Mouse (Mus musculus) heart, postnatal 25 days (tissue): ENCODE results near the gene Carhsp1. TPM values are rescaled to one million over a fixed set of nuclear protein-coding genes. Genes with fewer than 3 reads are reported as not detected.

ENCODE experiments used
- DNase-seq: peaks from one replicate; pipeline ENCODE4 v3.0.0; 2022; ENCODE audit warnings: low spot score
- intact Hi-C: fragments of 180-260 bp; cut with DNase I; formaldehyde crosslinking; loops from one replicate; pipeline ENCODE4 v1.15.1; 2025
- total RNA-seq, 2 experiments: library from RNA; stranded (reverse); gene quantifications; 2 replicates each; pipeline ENCODE4 v1.2.3; 2021

Carhsp1 gene
- total RNA-seq, 2 experiments from 2014 or later, result 17.6 to 20.9 TPM

DNA sequence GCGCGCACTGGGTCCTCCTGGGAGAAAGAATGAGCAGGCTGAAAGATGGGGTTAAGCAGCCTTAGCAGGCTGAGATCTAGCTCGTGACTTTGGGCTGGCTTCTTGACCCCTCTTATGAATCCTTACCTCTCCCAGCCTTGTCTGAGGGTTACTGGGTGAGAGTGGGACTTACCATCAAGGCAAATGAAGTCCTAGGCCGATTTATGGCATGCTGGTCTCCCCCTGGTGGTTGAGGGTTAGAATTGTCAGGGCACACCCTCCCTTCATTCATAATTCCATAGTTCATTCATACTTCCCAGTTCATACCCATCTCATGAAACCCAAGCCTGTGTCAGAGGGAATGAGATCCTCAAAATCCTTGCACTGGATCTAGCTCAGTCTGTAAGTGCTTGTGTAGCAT lies 4.8 kb upstream of the Carhsp1 start:
- no peak for DNase-seq
- intact Hi-C loops, result loop anchor here (1.0 to 2.0 kb wide), 2 partner anchors 181 to 264 kb away; no protein-coding TSS in a partner anchor

DNA sequence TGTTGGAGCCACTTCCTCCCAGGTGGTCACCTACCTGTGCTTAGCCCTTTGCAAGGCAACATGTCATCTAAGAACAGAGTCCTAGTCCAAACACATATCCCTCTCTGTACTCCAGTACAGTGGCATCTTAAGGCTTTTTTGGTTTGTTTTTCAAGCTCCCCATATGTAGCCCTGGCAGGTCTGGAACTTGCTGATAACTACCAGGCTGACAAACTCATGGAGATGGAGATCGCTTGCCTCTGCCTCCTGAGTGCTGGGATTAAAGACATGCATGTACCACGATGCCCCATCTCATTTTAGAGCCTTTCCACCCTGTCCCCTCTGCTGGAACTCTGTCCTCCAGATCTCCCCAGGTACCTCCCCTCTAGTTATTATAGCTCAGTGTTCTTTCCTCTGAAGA lies 4.3 kb upstream of the Carhsp1 start:
- no peak for DNase-seq
- intact Hi-C loops, result loop anchor here (1.0 to 2.0 kb wide), 2 partner anchors 181 to 263 kb away; no protein-coding TSS in a partner anchor

GRCm38 (mm10) chr16:8675559-8675958 lies 3.6 kb upstream of the Carhsp1 start:
- DNase-seq, result no peak
- intact Hi-C loops, result no loop called here

DNA sequence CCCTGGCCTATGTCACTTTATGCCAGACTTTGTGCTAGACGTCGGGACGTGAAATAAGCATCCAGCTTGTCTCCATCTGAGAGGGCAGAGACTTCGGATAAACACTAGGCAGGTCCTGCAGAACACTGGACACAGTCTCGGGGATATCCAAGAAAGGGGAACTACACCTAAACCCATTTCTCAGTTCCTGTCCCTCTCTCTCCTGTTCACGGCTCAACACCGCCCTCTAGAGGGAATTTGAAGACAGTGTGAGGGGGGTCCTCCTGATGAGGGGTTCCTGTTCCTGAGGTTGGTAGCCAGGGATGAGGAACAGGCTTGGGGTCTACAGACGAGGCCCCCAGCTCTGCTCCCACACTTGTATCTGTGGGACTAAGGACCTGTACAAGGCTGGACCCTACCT lies 2.2 kb upstream of the Carhsp1 start:
- DNase-seq, result no peak
- intact Hi-C loops, result loop anchor here (1.0 kb wide), 1 partner anchor 31 kb away; no protein-coding TSS in a partner anchor

DNA sequence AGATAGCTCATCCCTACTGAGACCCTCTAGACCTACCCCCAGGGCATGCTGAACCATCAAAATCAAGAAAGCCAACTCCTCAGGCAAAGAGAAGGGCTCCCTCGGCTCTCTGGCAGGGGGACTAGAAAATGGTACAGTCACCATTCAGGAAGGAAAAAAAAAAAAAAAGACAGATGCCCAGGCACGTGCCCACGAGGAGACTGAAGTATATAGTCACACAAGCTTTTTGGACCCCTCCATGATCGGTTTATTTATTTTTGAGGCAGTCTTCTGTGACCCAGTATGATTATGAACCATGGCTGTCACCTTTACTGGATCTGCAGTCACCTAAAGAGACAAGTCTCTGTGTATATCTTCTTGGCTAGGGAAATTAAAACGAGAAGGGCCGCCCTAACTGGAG lies 1.4 kb upstream of the Carhsp1 start:
- intact Hi-C loops, result no loop called here

DNA sequence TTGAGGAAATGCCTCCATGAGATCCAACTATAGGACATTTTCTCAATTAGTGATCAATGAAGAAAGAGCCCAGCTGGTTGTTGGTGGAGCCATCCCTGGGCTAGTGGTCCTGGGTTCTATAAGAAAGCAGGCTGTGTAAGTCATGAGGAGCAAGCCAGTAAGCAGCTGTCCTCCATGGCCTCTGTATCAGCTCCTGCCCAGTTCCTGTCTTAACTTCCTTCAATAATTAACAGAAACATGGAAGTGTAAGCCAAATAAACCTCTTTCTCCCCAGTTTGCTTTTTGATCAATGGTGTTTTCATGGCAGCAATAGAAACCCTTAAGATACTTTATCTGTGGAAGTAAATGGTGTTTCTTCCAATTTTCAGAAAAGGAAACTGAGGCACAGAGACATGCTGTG lies 856 bp upstream of the Carhsp1 start:
- intact Hi-C loops, result no loop called here
- no peak for DNase-seq

More for the DNA sequence above, 1.4 kb upstream of the Carhsp1 start:
- no peak for DNase-seq

DNA sequence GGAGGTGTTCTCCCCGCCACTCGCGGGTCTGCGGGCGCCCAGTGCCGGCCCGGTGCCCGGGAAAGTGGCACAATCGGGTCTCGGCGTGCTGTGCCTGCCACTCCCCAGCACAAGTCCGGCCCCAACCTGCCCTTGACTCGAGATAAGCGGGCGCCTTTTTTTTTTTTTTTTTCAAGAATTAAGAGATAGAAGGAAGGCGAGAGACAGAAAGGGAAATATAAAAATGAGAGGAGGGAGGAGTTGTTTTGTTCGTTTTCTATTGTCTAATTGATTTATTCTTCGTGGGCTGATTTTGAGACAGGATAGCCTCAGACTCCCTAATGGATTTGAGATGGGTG lies 364 bp upstream of the Carhsp1 start:
- no peak for DNase-seq
- intact Hi-C loops, result no loop called here

DNA sequence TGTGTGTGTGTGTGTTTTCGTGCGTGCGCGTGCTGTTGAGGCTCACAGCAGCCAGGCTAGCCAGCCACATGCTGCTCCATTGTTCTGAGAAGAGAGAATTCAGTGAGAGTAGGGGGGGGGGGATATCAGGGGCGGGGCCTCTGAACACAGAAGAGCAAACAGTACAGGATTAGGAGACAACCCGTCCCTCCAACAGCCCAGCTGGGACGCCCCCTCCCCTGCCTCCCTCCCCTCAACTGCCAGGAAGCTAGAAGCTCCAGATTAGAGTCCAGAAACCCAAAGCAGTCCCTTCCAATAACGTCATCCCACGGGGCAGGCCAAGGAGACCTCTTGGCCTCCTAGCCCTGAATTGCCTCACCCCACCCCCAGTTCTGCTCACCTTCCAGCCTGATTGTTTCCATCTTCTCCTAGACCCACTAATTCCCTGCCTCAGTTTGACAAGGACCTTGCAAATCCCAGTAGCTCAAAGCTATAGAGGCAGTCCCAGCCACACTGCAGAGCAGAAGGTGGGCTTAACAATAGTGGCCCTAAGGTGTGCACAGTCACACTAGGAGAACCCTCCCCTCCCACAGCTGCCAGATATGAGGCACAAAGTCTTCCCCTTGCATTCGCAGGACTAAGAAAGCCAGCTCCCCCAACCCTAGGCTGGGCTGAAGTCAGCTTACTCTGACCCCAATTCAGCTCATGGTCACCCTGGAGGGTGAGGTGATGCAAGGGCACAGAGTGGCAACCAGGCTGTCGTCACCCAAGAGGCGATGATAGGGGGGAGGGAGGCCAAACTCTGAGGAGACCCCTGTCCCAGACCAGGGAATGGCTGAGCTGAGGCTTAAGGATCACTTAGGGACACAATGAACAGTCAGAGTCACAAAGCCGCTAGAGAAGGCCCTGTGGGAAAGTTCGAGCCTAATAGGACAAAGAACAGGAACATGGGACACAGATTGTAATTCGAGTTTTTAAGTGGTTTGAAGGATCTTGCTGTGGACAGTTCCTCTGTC lies 1.6 kb downstream of the Carhsp1 start:
- DNase-seq, result no peak
- intact Hi-C loops, result no loop called here

DNA sequence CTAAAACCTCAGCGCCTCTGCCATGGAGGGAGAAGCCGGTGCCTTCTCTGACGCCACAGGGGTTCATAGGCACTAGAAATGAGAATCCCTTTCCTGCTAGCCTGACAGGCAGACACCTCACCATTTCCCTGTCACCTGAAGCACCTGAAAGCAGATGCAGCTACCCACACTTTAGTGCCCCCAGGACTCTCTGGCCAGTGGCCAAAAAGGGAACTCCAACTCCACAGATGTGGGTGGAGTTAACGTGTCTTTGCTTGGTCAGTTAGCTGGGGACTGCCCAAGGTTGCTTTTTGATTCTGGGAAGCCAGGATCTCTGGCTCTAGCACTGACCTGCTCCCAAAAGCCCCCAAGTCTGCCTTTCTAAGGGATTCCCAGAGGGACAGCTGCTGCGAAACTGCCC lies 2.5 kb downstream of the Carhsp1 start:
- intact Hi-C loops, result no loop called here
- no peak for DNase-seq

- intact Hi-C loops, result no loop called here
- no peak for DNase-seq
Measured at GRCm38 (mm10) chr16:8668386-8668785, 3.6 kb downstream of the Carhsp1 start.

GRCm38 (mm10) chr16:8667814-8668213 lies 4.1 kb downstream of the Carhsp1 start:
- DNase-seq, result peak; percentile 34
- intact Hi-C loops, result no loop called here

- intact Hi-C loops, result no loop called here
- peak; percentile 28 for DNase-seq
Measured at GRCm38 (mm10) chr16:8667261-8667660, 4.7 kb downstream of the Carhsp1 start.

DNA sequence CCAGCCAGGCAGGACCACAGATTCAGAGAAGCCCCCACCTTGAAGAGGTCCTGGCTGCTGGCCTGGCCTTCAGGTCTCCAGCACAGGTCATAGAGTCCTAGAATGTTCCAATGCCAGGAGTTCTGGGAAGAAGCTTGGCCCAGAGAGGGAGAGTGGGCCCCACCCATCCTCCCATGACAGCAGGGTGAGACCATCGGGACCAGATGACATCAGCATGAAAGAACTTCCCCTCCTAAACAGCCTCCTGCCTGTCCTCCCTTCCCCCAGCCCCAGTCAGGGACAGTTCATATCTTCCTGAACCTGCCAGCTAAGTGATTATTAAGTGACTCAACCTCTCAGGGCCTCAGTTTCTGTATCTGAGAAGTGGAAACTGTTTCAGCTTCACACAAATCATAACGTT lies 5.5 kb downstream of the Carhsp1 start:
- intact Hi-C loops, result no loop called here
- peak; percentile 74 for DNase-seq

DNA sequence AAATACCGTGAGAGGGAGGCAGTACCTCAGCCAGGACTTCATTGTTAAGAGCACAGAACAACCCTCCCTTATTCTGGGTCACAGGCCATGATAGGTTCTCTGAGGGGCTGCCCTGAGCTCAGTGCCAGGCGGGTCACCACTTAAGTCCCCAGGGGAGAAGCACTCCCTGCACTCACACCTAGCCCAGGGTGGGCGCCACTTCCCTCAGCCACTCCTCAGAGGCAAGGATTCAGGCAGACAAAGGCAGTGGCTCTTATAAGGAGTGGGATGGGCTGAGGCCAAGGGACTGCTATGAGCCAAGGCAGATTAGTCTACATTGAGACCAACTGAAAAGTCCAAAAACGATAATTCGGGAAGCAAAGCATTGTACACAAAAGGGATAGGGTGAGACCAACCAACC lies 6.6 kb downstream of the Carhsp1 start:
- intact Hi-C loops, result no loop called here
- no peak for DNase-seq

DNA sequence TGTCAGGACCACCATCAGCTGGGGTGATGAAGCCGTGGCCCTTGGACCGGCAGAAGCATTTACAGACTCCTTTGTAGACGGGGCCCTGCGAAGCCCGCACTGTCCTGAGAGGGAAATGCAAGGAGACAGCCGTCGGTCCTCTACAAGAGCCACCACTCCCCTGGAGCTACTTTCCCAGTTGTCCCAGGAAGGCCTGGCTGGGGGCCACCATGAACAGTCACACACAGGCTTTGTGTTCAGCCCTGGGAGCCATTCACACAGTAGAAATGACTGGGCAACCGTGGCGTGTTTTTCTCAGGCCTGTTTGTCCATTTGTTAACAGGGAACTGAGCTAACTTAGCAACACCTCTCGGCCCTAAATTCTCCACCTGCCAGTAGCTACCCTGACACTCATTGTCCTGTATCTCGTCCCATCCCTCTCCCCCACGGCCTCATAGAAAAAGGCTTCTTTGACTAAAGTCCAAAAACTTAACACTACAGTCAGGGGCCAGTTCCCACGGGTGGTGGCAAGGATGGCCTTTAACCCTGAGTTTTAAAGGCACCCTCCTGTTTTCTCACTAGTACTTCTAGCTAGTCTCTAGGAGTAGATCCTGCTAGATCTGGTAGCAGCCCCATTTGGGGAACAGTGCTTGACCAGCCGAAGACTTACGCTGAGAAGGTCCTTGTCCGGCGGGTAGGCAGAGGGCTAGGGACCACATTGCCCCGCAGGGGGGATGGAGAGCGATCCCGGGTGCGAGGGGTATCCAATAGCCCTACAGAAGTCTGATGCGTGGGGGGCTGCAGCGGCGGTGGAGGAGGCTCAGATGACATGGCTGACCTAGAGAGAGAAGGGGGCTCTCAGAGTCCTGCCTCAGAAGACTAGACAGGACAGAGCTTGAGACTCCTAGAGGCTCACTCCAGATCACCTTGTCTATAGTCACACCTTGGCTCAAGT lies 8.1 kb downstream of the Carhsp1 start:
- no peak for DNase-seq
- intact Hi-C loops, result no loop called here

- intact Hi-C loops, result no loop called here
- no peak for DNase-seq
Measured at GRCm38 (mm10) chr16:8663022-8663421, 8.9 kb downstream of the Carhsp1 start.

GRCm38 (mm10) chr16:8658764-8659163 lies 13.2 kb downstream of the Carhsp1 start:
- intact Hi-C loops, result no loop called here
- no peak for DNase-seq

DNA sequence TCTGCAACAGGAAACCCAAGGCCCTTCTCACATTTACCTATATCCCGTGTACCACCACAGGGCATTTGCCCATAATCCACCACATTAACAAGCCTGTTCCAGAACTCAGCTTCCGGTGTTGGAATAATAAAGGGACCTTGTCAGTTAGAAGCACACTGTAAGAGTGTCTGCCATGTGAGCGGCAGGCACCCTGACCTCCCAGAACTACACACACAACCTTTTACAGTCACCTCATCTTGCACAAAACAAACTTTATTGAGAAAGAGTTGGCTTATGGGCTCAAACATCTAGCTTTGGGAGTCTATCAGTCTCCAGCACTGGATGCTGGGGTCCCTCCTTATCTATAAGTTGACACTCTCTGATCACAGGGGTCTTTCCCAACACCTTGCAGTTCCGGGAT lies 13.6 kb downstream of the Carhsp1 start:
- intact Hi-C loops, result no loop called here
- DNase-seq, result no peak

DNA sequence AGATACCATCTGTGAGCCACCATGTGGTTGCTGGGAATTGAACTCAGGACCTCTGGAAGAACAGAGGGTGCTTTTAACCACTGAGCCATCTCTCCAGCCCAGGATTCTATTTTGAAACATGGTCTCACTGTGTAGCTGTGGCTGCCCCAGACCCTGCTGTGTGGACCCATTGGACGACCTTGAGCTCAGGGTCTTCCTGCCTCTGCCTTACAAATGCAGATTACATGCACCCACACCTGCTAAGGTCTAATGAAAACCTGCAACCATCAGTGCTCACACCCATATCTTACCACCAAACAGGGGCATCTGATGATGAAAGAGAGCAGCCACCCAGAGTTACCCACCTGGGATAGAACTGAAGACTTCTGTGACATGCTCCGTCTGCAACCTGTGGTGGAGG lies 15.7 kb downstream of the Carhsp1 start:
- intact Hi-C loops, result no loop called here
- DNase-seq, result no peak

GRCm38 (mm10) chr16:8655599-8655998 lies 16.4 kb downstream of the Carhsp1 start:
- no peak for DNase-seq
- intact Hi-C loops, result no loop called here

- intact Hi-C loops, result no loop called here
- no peak for DNase-seq
Measured at GRCm38 (mm10) chr16:8655108-8655507, 16.8 kb downstream of the Carhsp1 start.
